Mouse (Mus musculus) midbrain, embryonic 16.5 days (tissue): Measurements from ENCODE around the gene Srrd. TPM values are rescaled to one million over a fixed set of nuclear protein-coding genes. Genes with fewer than 3 reads are reported as not detected.
A peak's percentile ranks its signal among the peaks of the same experiment; 100 is the strongest.

Experiments
- ATAC-seq: fragments of 200-750 bp; cut with Nextera tagmentation; 2 replicates; pipeline ENCODE4 v1.8.0; 2017; ENCODE audit warnings: moderate TSS enrichment
- H3K27ac ChIP-seq: fragments of 300-500 bp; sonication (generic); 2 replicates; pipeline ENCODE4 v1.5.1; 2014; ENCODE audit warnings: mild to moderate bottlenecking, low read length, mixed read lengths
- H3K27me3 ChIP-seq: fragments of 300-500 bp; sonication (generic); 2 replicates; pipeline ENCODE4 v1.6.1; 2014; ENCODE audit warnings: low read depth, low read length, mixed read lengths; ENCODE audit not compliant: control insufficient read depth, insufficient read depth
- H3K36me3 ChIP-seq: fragments of 300-500 bp; sonication (generic); 2 replicates; pipeline ENCODE4 v1.6.1; 2014; ENCODE audit warnings: mild to moderate bottlenecking, low read length, moderate library complexity, mixed read lengths; ENCODE audit not compliant: control insufficient read depth, insufficient read depth
- H3K4me1 ChIP-seq: fragments of 300-500 bp; sonication (generic); 2 replicates; pipeline ENCODE4 v1.6.1; 2014; ENCODE audit warnings: mild to moderate bottlenecking, low read length, mixed read lengths; ENCODE audit not compliant: control insufficient read depth, insufficient read depth
- H3K4me2 ChIP-seq: fragments of 300-500 bp; sonication (generic); 2 replicates; pipeline ENCODE4 v1.6.1; 2014; ENCODE audit warnings: mild to moderate bottlenecking, low read length, mixed read lengths
- H3K4me3 ChIP-seq: fragments of 300-500 bp; sonication (generic); 2 replicates; pipeline ENCODE4 v1.5.1; 2014; ENCODE audit warnings: low read depth, mild to moderate bottlenecking, low read length, moderate library complexity, mixed read lengths
- H3K9ac ChIP-seq: fragments of 300-500 bp; sonication (generic); 2 replicates; pipeline ENCODE4 v1.6.1; 2014; ENCODE audit warnings: low read depth, low read length, mixed read lengths
- H3K9me3 ChIP-seq: fragments of 300-500 bp; sonication (generic); replicated peaks from 2 replicates; pipeline ENCODE4 v1.6.1; 2014; ENCODE audit warnings: mild to moderate bottlenecking, low read length, mixed read lengths; ENCODE audit not compliant: control insufficient read depth, poor library complexity, severe bottlenecking
- WGBS: fragments of 180-500 bp; shearing (Covaris S2); extraction: QIAGEN DNeasy Blood & Tissue Kit; methylation state at CpG from one replicate; pipeline ENCODE4 v1.1.7; 2014; 5-methylcytosine and 5-hydroxymethylcytosine counted together
- polyA plus RNA-seq: library from polyadenylated mRNA; unstranded; fragments of >200 nt; fragmentation: Nextera tagmentation; extraction: Ambion mirVana; gene quantifications from 2 replicates; pipeline ENCODE4 v1.2.1, GENCODE M21; 2015

Gene Srrd
- polyA plus RNA-seq, 1 experiment from 2014 or later: 56.8 TPM

GRCm38 (mm10) chr5:112298226-112298988 lies 44.4 kb downstream of the Srrd start:
- Histone ChIP-seq H3K36me3 (no peaks in the 10 kb centered on the region), H3K27ac (no peak overlapping the region), H3K9ac (no peak overlapping the region), H3K4me3 (no peak overlapping the region), H3K9me3 (no peaks in the 10 kb centered on the region), H3K4me1 (peaks cover 6% of the 10 kb centered on the region), H3K27me3 (no peaks in the 10 kb centered on the region), H3K4me2 (no peak overlapping the region)
- ATAC-seq: no peak
- 89% methylated on average over 12 of the region's 12 CpGs for WGBS

DNA sequence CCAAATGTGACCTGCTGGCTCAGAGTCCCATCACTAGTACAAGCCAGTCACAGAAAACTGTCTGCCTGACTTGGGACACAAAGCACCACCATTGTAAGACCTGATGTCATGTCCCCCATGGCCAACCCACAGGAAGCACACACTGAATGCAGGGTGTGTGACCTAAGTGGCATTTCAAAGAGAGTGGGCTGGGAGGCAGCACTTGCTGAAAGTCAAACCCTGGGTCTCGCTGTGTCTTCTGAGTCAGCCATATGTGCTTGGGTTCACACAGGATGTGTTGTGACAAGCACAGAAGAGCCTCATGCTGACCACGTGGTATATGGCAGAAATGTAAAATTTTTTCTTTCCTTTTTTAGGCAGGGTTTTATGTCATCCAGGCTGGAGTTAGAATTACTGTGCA lies 45.6 kb downstream of the Srrd start:
- WGBS: 86% methylated on average over 2 of the region's 2 CpGs

GRCm38 (mm10) chr5:112296404-112297181 lies 46.2 kb downstream of the Srrd start:
- Histone ChIP-seq H3K4me2 (no peak overlapping the region), H3K9ac (no peak overlapping the region), H3K27me3 (no peaks in the 10 kb centered on the region), H3K27ac (no peak overlapping the region), H3K9me3 (no peaks in the 10 kb centered on the region), H3K4me1 (peaks cover 6% of the 10 kb centered on the region), H3K36me3 (no peaks in the 10 kb centered on the region), H3K4me3 (no peak overlapping the region)
- no peak for ATAC-seq
- 77% methylated on average over 6 of the region's 6 CpGs for WGBS

More for the DNA sequence above, 45.6 kb downstream of the Srrd start:
- Histone ChIP-seq H3K36me3 (no peaks in the 10 kb centered on the region), H3K27ac (no peak overlapping the region), H3K9ac (no peak overlapping the region), H3K27me3 (no peaks in the 10 kb centered on the region), H3K4me1 (peaks cover 6% of the 10 kb centered on the region), H3K4me3 (no peak overlapping the region), H3K4me2 (no peak overlapping the region), H3K9me3 (no peaks in the 10 kb centered on the region)
- no peak for ATAC-seq

DNA sequence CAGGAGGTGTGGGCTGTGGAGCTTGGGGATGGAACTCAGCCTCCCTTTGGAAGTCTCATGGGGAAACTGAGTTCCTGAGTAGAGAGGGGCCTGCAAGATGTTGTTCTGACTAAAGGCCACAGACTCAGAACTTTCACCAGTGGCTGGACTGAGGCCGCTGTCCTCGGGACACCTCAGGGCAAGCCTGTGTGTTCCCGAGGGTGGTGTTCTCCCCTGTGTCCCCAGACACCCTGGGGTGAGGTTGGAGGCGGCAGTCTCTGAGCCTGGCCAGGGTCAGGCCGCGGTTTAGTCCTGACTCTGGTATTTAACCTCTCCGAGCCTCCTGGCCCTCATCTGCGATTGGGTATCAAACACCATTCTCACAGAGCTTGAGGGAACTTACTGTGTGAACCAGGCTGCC lies 47.3 kb downstream of the Srrd start:
- H3K9me3 ChIP-seq: no peaks in the 10 kb centered on the region
- H3K27me3 ChIP-seq: no peaks in the 10 kb centered on the region
- no peak for ATAC-seq
- H3K4me1 ChIP-seq: peaks cover 6% of the 10 kb centered on the region
- WGBS: 57% methylated on average over 8 of the region's 8 CpGs
- H3K4me2 ChIP-seq: no peak overlapping the region
- H3K9ac ChIP-seq: no peak overlapping the region
- no peak overlapping the region for H3K4me3 ChIP-seq
- no peak overlapping the region for H3K27ac ChIP-seq
- H3K36me3 ChIP-seq: no peaks in the 10 kb centered on the region

DNA sequence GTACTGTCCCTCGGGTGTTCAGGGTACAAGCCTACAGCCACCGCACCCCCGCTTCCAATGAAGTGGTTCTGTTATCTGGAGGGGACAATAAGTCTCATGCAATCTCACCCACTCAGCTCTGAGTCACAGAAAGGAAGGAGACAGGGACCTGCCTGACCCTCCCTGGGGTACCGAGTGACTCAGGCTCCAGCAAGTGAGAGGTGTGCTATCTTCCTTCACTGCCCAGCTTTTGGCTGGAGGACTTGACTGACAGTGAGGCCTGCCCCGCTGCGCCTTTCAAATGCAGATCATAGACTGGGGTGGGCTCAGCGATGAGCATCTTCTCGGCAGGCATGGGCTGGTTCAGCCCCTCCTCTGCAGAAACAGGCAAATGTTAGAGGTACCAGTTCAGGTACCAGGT lies 47.7 kb downstream of the Srrd start:
- ATAC-seq: no peak
- H3K9me3 ChIP-seq: no peaks in the 10 kb centered on the region
- H3K4me2 ChIP-seq: no peak overlapping the region
- H3K4me3 ChIP-seq: no peak overlapping the region
- no peaks in the 10 kb centered on the region for H3K27me3 ChIP-seq
- no peak overlapping the region for H3K27ac ChIP-seq
- 30% methylated on average over 8 of the region's 8 CpGs for WGBS
- H3K36me3 ChIP-seq: no peaks in the 10 kb centered on the region
- H3K9ac ChIP-seq: no peak overlapping the region
- H3K4me1 ChIP-seq: peaks cover 6% of the 10 kb centered on the region

DNA sequence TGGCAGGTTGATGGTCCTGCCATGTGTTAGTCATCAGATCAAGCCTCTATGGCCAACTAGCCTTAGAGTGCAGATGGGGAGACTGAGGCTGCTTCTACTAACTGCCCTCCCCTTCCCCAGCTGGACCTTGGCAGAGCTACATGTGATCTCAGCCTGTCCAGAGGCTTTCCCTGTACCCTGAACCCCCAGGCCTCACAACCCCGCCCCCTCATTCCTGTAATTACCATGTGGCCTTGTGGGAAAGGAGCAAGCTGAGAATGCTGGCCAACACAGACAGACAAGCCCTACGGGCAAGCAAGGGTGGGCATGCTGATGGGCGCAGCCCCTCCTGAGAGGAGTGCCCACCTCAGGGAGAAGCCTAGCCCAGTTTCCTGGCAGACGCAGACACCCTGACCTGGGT lies 48.1 kb downstream of the Srrd start:
- Histone ChIP-seq H3K4me1 (peaks cover 6% of the 10 kb centered on the region), H3K4me2 (no peak overlapping the region), H3K4me3 (no peak overlapping the region), H3K9ac (0 out of 2 replicates have a peak overlapping the region, but pooled peaks have one; percentile 25), H3K36me3 (no peaks in the 10 kb centered on the region), H3K9me3 (no peaks in the 10 kb centered on the region), H3K27ac (no peak overlapping the region), H3K27me3 (no peaks in the 10 kb centered on the region)
- no peak for ATAC-seq
- WGBS: 64% methylated on average over 4 of the region's 4 CpGs

- H3K27ac ChIP-seq: no peak overlapping the region
- H3K27me3 ChIP-seq: no peaks in the 10 kb centered on the region
- no peaks in the 10 kb centered on the region for H3K9me3 ChIP-seq
- H3K4me3 ChIP-seq: no peak overlapping the region
- no peaks in the 10 kb centered on the region for H3K36me3 ChIP-seq
- H3K4me2 ChIP-seq: no peak overlapping the region
- WGBS: 89% methylated on average over 2 of the region's 2 CpGs
- peaks cover 6% of the 10 kb centered on the region for H3K4me1 ChIP-seq
- ATAC-seq: no peak
- H3K9ac ChIP-seq: no peak overlapping the region
These were observed 49.0 kb downstream of the Srrd start for GRCm38 (mm10) chr5:112293800-112294199.

DNA sequence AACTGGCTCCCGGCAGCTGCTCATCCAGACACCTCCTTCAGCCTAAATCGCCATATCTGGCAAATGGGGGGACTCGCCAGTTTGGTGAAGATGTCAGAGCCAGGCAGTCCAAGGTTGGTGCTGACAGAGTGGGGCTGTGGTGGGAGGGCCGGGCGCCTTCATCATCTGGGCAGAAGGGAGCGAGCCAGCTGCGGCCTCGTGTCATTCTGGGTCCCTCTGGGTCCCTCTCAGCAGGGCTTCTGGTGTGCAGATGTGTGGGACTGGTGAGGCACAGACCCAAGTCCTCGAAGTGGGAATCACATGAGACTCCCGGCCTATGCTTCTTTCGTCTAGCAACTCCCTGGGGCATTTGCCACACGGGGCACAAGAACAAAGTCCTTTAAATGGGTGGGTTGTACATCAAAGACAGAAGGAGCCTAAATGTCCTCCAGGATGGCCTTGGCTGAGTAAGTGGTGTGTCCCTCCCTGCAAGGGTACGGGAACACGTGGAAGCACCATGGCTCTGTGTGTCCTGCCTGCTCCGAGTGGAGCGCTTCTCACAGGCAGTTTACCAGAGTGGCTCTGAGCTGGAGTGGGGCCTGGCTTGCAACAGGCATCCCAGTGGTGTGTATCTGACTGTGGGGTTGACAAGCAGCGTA lies 50.4 kb downstream of the Srrd start:
- H3K27ac ChIP-seq: no peak overlapping the region
- 75% methylated on average over 17 of the region's 17 CpGs for WGBS
- no peak for ATAC-seq

DNA sequence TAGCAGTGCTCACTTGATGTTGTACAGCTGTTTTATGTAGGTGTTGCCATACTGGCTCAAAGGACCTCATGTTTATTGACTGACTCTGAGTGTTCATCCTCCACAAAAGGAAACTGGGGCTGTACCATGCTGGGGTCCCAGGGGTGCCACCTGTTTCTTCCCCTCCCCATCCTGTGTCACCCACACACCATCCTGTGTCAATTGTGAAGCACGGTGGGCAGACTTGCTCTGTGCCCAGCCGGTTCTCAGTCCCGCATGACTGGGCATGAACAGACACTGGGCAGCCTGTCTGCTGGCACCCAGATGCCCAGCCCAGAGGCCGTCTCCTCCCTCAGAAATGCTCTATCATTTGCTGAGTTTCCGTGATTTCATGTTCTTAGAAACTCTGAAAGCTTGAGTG lies 51.0 kb downstream of the Srrd start:
- Histone ChIP-seq H3K27me3 (no peaks in the 10 kb centered on the region), H3K27ac (no peak overlapping the region), H3K4me2 (no peak overlapping the region), H3K4me1 (peaks cover 6% of the 10 kb centered on the region), H3K9me3 (no peaks in the 10 kb centered on the region), H3K9ac (no peak overlapping the region), H3K36me3 (no peaks in the 10 kb centered on the region), H3K4me3 (no peak overlapping the region)
- no peak for ATAC-seq
- WGBS: 76% methylated on average over 5 of the region's 5 CpGs

More for the DNA sequence above, 50.4 kb downstream of the Srrd start:
- Histone ChIP-seq H3K27me3 (no peaks in the 10 kb centered on the region), H3K4me2 (no peak overlapping the region), H3K4me3 (no peak overlapping the region), H3K4me1 (peaks cover 6% of the 10 kb centered on the region), H3K36me3 (no peaks in the 10 kb centered on the region), H3K9me3 (no peaks in the 10 kb centered on the region), H3K9ac (no peak overlapping the region)
